Mouse (Mus musculus) fibroblast of lung, adult 2 months (primary cell): Measurements from ENCODE around the gene Vipas39.
"Not testable (repeated sequence)": the region's sequence is repeated elsewhere in the genome, so short reads cannot be mapped to it uniquely, and the experiment has no call there.

Experiments
- DNase-seq: peaks from one replicate; pipeline ENCODE4 v3.0.0-alpha.2; 2011; ENCODE audit warnings: low read depth

Vipas39 gene

DNA sequence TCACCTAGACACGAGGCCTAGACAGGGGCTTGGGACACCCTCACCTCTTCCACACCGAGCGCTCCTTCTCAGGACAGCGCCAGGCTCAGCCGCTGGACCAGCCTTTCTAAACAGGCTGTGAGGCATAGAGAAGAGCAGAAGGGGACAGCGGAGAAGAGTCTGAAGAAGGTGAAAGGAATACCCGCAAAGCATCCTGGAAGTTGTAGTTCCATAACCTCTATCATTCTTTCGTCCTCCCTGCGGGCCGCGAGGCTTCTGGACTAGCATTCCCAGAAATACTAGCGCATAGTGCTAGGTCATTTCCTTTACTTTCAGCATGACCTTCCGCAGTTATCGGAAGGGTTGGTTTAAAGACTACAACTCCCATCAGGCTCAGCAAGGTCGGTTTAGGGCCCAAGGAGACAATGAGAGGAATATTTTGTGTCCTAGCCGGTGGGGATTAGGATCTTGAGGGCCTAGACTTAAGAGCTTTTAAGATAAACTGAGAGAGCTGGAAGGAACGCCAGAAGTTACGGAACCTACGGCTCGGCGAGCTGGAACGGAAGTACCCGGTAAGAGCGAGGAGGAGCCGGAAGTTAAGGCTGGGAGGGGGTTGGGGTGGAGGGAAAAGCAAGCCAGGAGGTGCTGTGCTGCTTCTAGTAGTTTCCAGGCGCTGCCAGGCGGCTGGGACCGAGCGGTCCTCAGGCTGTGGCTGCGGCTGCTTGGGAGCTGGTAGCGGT lies at the start of gene Vipas39, which contains the start of gene Ahsa1:
Vipas39 (minus strand) TSS at position 149 of the 719 bp plus-strand sequence.
Ahsa1 (plus strand) TSS at position 372 of the 719 bp plus-strand sequence.
- DNase-seq, result peak; percentile 96

DNA sequence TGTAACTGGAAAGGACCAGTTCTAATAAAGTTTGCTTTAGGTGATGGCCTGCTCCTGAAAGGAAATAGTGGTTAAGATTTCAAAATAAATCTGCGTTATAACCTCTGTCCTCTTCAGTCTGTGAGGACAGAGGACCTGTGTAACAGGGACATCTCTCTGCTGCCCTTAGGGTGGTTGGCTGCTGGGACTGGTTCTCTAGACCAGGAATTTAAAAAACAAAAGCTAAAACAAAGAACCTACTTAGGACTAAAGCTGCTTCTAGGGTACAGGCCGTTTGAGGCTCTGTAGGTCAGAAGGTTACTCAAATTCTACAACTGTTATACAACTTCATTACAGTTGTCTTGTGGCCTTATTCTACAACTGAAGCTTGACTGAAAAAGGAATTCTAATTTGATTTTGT lies 47.0 kb upstream of the Vipas39 start:
- no peak for DNase-seq

DNA sequence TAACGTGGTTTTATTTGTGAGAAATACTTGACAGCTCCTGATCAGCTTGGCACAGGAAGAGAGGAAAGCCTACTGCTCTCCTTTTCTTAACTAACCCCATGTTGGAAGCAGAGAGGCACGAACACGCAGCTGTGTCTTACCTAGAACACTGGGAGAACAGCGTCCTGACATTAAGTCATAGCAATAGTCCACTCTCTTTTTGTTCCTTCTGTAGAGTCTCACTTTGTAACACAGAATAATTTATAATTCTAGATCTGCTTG lies 40.5 kb upstream of the Vipas39 start:
- DNase-seq, result not testable (repeated sequence)

DNA sequence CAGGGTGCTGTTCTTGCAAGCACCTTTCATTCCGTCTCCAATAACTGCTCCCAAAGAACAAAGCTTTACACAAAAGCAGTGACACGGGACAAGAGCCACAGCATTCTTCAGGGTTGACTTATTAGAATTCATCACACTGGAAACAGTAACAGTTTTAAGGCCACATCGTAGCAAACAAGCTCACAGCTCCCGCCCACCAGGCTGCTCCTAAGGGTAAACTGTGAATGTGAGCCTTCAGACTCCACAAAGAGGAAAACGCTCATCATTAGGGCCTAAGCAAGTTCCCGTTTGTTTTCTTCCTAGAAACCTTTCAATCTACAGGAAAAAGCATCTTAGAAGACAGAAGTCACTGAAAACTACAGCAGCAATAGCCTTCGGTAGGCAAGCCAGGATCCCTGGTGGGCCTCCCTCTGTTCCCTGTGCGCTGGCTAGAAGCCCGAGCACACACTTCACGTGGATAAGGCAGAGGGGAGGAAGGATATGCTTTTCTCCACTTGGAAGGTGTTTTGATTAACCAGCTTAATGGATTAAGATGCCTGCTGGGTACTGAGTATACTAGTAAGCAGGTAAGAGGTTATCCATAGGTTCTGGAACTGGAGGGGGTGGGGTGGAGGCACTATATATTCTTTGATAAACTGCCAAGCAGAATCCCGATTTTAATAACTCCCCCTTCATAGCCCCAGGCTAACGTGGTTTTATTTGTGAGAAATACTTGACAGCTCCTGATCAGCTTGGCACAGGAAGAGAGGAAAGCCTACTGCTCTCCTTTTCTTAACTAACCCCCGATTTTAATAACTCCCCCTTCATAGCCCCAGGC lies 39.9 kb upstream of the Vipas39 start:
- DNase-seq, result no peak

DNA sequence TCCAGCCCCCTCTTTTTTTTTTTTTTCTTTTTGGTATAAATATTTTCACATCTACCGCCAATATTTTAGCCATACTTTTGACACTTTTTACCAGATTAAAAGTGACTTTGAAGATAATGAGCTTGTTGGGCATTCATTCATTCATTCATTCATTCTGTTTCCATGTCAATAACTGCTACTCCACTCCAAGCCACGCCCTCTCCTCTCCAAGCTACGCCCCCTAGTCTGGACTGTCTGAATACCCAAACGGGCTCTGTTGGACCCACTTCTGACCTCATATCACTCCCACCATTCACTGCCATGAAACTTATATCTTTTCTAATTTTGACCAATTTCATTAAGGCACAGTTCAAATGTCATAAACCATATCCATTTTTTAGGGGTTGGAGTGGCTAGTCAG lies 35.1 kb upstream of the Vipas39 start:
- DNase-seq, result no peak

DNA sequence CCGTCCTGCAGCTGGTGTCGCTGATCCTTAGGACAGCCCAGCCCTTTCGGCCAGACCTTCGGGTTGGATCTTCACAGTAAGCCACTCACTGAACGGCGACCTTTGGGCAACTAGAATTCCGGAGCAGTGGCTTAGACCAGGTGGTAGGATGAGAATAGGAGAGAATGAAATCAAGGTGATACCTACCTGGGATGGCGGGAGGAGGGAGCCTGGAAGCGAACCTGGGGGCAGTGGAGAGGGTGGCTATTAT lies 34.3 kb upstream of the Vipas39 start:
- no peak for DNase-seq

DNA sequence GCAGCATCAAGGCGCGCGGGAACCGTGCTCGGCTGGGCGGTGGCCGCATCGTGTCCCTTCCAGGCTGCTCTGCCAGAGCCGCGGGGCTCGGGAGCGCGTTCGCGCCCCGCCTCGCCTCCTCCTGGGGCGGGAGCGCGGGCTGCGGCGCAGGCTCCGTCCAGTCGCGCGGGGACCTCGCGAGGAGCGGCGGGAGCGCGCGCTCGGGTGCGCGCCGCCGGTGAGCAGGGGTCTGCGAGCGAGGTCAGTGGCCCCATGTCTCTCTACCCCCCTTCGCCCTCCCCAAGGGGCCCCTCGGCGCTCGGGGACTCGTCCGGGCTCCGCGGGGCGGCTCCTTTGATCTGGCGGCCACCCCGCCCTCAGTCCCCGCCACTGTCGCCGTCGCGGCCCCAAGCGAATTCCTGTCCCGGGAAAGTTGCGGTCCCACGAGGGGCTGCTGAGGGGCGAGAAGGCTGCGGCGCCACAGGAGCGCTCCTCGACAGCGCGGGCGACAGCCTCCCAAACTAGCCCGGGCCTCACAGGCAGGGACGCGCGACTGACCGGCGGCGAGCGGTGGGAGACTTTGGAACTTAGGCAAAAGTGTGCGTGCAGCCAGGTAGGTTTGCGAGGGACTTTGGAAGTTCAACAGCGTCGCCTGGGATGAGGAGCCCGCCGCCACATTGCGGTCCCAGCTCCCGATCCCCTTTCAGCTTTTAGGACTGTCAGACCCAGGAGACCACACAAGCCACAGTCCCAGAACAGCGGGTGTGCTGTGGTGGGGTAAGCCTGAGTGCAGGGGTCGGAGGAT lies 33.8 kb upstream of the Vipas39 start, which contains the start of gene Ism2:
Ism2 (minus strand) TSS at position 49 of the 784 bp plus-strand sequence.
- no peak for DNase-seq

DNA sequence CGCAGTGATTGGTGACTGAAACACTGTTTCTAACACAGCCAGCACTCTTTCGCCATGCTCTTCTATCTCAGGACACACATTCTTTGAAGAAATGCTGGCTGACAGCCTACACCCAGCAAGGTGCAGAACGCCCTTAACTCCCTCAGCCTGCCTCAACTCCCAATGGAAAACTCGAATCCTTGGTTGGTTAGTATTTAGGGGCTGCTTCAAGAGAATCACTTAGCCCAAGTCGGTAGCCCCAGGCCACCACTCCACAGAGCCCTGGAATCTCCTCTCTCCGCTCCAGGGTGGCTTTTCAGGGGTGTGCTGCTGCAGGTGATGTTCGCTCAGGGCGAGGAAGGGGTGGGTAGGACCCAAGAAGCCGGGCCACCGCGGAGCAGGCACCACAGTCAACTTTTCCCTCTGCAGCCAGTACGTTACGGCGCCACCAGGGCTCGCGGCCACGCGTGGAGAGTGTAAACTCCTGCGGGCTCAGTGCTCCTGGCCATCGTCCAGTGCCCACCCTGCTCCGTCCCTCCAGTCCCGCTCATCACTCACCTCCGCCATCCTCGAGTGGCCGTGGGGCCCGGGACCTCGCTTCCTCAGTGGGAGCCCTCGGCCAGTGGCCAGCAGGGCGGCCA lies 33.1 kb upstream of the Vipas39 start:
- no peak for DNase-seq

DNA sequence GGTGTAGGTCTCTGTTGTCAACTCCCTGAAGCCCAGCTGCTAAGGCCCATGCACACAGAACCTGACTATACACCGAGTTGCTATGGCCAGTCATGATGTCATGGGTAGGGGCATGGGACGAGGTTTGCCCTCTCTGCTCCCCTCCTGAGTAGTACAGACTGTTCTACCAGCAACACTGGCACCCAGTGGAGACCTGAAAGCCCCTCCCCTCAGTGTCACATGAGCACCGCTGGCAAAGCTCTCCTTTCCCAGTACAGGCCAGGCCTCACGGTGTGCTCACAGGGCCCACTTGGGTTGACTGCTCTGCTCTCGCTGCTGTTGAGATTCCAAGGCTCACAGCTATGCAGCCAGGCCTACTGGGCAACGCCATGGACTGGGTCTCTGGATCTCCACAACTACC lies 27.9 kb upstream of the Vipas39 start:
- DNase-seq, result no peak

DNA sequence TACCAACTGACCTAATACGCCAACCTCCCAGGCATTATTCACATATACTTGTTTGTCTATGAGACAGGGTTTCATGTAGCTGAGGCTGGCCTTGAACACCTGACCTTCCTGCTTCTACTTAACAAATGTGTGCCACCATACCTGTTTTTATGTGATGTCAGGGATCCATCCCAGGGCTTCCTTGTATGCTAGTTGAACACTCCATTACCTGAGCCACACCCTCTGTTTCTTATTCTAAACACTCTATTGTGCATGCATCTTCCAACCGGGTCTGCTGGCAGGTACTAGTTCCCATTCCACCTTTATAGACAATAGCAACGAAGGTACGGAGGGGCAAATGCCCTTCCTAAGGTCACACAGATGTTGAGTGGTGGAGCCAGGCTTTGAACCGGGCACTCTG lies 23.0 kb upstream of the Vipas39 start:
- DNase-seq, result no peak

DNA sequence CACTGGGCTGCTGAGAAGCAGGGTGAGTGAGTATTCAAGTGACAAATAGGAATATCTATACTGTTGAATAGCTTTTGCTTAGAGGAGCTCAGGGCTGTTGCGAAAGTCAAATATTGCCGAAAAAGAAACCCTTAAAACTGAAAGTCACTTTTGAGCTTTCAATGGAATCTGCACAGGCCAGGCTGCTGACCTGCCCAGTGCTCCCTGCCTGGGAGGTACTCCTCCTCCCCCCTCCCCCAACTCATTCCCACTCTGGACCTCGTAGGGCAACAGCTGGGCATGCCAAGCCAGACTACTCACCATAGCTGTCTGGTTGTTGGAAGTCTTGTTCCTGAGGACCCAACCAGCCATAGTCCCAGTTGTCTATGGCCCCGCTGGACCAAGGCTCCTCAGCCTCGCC lies 18.7 kb upstream of the Vipas39 start:
- no peak for DNase-seq

DNA sequence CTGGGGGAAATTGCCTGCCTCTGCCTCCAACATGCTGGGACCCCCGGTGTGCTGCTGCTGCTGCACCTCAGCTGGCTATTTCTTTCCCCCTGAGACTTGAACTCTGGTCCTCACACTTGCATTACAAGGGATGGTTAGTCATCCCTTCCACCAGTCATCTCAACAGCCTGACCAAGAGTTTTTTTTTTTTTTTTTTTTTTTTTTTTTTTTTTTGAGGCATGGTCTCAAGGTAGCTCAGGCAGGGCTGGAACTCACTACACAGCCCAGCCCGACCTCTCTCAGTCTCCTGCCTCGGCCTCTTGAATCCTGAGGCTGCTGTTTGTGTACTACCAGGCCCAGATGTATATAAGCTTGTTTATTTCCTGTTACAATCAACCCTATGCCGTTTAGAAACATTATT lies 18.2 kb upstream of the Vipas39 start:
- no peak for DNase-seq

DNA sequence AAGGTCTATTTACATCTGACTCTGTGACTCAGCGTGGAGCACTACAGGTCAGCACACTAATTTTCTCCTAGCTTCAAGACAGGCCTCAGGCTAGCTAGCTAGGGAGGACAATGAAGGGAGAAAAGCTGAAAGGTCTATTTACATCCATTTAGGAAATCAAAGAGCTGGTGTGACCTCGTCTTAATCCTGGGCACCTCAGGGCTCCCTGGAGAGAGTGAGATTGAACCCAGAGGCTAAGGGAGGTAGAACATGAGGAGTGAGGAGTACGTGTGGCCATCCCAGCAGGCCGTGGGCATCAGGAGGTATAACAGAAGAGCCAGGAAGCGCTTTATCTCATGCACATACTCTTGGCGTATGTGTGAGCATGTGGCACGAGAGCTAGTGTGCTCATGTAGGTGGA lies 17.6 kb upstream of the Vipas39 start:
- no peak for DNase-seq

DNA sequence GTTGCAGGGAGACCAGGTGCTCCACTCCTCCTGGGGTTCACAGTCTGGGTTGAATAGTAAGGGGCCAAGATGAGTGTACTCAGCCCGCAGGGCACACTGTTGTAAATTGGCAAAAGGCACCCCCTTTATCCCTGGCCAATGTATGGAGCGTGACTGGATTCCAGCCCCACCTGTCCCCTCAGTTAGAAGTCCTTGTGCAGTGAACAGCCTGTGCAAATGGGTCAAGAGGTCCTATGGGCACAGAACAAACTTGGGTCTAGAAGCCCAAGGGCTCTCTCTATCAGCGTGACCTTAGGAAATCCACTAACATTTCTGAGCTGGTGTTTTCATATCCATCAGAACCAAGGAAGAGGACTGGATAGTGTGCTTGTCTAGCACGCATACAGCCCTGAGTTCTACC lies 16.7 kb upstream of the Vipas39 start:
- no peak for DNase-seq

DNA sequence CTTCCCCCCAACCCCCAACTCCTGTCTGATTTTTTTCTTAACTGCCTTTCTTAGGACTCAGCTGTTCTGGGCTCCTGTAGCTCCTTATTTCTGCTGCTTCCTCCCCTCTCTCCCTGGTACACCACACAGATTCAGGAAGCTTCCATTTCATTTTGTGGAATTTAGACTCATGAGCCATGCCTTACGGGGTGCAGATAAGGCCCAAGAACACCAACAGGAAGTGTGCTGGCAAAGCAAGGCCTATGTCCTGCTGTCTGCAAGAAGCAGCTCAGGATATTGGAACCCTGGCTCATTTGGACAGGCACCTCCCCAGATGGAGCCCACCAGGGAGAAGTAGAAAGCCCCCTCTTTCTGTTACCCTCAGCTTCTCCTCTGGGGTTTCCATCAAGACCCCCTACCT lies 15.7 kb upstream of the Vipas39 start:
- DNase-seq, result no peak

DNA sequence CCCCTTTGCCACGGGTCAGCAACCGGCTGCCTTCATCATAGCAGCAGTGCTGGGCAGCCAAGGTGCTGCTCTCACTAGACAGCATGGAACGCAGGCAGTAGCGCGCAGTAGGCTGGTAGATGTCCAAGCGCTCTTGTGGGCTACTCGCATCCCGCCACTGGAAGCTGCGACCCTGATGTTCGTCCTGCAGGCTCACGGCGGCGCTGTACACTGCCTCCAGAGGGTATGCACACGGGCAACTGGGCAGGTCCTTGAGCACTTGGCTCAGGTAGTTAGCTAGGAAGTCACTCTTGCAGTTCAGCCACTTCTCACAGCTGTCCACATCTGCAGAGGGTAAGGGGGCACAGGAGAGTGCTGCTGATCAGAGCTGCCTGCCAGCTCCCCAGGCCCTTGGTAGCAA lies 13.8 kb upstream of the Vipas39 start:
- no peak for DNase-seq

DNA sequence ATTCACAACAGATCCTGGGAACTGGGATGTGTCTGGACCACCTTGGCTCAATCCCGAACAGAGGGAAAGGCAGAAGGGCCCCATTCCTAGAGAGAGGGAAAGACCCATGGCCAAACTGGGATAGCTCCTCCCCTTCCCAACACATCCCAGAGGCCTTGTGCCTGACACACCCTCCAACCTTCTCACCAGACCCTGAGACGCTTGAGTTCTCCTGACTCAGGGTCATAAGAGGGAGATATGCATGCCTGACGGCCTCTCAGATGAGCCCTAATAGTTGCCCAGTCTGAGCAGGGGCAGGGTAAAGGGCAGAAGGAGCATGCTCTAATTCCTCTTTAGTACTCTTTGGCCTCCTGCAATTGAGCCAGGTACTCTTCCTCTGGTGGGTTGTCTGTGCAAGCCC lies 13.3 kb upstream of the Vipas39 start:
- no peak for DNase-seq

DNA sequence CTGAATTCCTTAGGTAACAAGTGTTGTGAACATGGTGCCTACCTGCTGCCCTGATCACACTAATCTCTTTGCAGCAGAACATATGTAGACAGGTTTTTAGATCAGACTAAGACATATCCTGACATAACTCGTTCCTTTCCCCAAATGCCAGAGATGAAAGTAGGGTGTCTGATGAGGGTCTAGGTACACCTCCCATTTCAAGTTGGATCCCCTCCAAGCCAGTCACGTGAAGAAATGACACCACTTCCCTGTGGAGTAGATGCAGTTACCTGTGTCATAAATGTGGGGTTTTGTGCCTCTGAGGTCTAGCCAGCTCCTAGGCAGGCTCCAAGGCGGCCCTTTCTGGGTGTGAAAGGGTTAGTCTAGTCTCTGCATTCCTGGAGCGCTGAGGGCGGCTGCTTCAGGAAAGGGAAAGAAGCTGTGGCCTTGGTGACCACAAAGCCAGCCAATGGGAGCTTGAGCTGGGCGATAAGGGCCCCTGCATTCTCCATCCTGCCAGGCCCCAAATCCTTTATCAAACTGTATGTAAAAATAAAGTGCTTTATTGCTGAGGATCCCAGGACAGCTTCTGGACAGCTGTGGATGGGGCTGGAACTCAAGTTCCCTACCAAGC lies 12.2 kb upstream of the Vipas39 start:
- DNase-seq, result no peak

DNA sequence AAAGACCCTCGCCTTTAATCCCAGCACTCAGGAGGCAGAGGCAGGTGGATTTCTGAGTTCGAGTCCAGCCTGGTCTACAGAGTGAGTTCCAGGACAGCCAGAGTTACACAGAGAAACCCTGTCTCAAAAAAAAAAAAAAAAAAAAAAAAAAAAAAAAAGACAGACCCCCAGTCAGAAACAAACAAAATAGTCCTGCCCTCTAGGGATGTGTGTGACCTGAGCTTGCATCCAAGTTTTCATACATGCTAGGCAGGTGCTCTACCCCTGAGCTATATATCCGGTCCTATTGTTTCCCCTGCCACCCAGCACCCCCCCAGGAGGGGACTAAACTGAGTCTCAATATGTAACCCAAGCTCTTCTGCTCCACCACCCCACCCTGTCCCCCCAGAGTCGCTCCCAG lies 11.2 kb upstream of the Vipas39 start:
- not testable (repeated sequence) for DNase-seq

DNA sequence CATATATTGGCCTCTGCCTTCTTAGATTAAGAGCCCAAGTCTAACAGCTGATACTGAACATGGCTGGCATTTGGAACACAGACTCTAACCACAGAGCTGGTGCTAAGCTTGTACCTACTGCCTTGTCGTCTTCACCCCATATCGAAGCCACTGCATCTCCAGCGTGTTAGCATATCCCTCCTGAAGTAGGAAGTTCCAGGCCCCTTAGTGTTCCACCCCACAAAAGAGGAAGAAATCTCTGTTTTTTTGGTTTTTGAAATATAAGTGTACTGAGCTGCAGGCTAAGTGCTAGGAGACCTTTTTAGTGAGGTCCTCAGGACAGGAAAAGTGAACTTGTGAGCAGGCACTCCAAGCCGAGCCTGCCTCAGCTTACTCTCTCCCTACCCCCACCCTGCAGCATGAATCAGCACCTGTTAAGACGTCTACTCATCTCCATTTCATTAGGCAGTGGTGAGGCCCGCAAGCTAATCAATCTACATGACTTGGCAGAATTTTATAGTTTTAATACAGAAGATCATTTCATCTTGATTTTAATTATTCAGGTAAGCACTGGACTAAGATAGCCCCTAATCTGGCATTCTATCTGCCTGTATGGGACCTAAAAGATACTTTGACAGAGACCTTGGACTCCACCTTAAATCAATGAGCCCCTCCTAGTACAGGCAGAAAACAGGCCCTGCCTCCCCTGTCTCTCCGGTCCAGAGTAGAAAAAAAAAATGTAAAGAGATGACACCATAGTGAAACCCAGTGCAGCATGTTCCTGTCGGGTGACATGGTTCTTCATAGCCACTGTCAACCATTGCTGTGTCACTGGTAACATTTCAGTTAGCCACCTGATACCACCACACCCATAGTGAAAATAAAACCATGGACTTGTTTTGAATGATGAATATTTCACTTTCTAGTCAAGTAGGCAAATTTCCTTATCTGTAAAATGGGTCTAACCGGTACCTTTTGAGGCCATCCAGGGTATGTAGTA lies 9.1 kb upstream of the Vipas39 start:
- no peak for DNase-seq

DNA sequence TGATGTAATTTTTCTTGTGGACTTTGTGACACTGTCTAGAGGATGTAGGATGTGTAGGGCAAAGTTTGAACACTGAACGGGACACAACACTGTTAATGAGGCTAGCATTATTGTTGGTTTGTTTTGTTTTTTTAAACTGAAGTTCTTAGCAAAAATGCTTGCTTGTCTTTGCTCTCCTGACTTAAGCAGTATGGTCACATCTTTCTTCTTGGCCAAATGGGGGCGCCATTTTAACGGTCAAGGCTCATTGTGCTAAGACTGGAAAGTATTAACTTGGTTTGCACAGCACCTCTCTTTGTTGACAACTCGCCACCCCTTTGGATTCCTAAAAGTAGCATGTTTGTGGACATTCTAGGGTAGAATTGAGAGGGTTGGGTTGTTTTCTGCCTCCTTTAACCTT lies 1.6 kb upstream of the Vipas39 start:
- peak; percentile 28 for DNase-seq
